Mouse (Mus musculus): ENCODE data around the gene Mfng. TPM values are rescaled to one million over a fixed set of nuclear protein-coding genes. Genes with fewer than 3 reads are reported as not detected.

Mfng gene
- total RNA-seq, 1 experiment, result 7.3 TPM

- H3K9ac ChIP-seq (ENCODE audit: insufficient read depth, low read depth, low read length, poor library complexity, severe bottlenecking), result no peak overlapping the region
- H3K4me3 ChIP-seq (ENCODE audit: insufficient read depth in 1 of 2, low read depth in 1 of 2, low read length in 2 of 2, poor library complexity in 1 of 2, severe bottlenecking in 1 of 2), result no peak overlapping the region
- H3K36me3 ChIP-seq (ENCODE audit: control insufficient read depth, insufficient read depth, low read length, poor library complexity, severe bottlenecking), result no peaks in the 10 kb centered on the region
- H3K4me1 ChIP-seq (ENCODE audit: control insufficient read depth in 2 of 2, insufficient read depth in 2 of 2, low read length in 2 of 2, poor library complexity in 1 of 2), result peaks cover 0 to 41% of the 10 kb centered on the region in 2 experiments; a peak in 3 of 4 replicates
- DNase-seq (ENCODE audit: low read depth, low spot score), result no peak
- H3K9me3 ChIP-seq (ENCODE audit: control insufficient read depth, insufficient read depth, low read depth, low read length), result no peaks in the 10 kb centered on the region
- H3K27ac ChIP-seq (ENCODE audit: insufficient read depth, low read depth, low read length, poor library complexity, severe bottlenecking), result no peak overlapping the region
- TF ChIP-seq CHD2 (IDR thresholded peaks at IDR 0.05; ENCODE audit: low read depth, low read length) (no peak), ZNF384 (IDR thresholded peaks at IDR 0.05; ENCODE audit: low read depth, low read length) (no peak), HCFC1 (IDR thresholded peaks at IDR 0.05; ENCODE audit: borderline replicate concordance, insufficient read depth, low read length) (no peak), MAFK (IDR thresholded peaks at IDR 0.05; ENCODE audit: insufficient read depth, low read depth, low read length) (no peak), ZC3H11A (IDR thresholded peaks at IDR 0.05; ENCODE audit: borderline replicate concordance, low read depth, low read length) (no peak)
- in situ Hi-C loops (cut with MboI; ENCODE audit: low sequenced_read_pairs in 2 of 2, unreplicated experiment in 2 of 2), result no loop called here
These were observed 36.9 kb upstream of the Mfng start for GRCm38 (mm10) chr15:78810146-78810545.

DNA sequence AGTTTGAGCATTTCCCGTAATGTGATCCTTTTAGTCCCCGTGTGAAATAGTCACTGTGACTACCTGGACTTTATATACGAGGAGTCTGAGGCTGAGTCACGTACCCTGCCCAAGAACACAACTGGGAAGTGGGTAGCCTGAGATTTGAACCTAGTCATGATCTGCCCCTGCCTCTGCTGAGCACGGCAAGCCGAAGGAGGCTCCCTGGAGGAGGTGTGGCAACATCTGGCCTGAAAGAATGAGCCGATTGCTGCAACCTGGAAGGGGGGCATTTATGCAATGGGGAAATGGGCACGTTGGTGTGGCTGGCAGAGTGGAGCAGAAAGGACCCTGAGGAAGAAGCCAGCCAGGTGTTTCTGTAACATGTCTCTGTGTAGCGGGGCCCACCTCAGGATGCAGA lies 36.5 kb upstream of the Mfng start:
- no peak overlapping the region for H3K4me3 ChIP-seq (ENCODE audit: insufficient read depth in 1 of 2, low read depth in 1 of 2, low read length in 2 of 2, poor library complexity in 1 of 2, severe bottlenecking in 1 of 2)
- H3K27ac ChIP-seq (ENCODE audit: insufficient read depth, low read depth, low read length, poor library complexity, severe bottlenecking), result no peak overlapping the region
- DNase-seq (ENCODE audit: low read depth, low spot score), result no peak
- H3K36me3 ChIP-seq (ENCODE audit: control insufficient read depth, insufficient read depth, low read length, poor library complexity, severe bottlenecking), result no peaks in the 10 kb centered on the region
- no peaks in the 10 kb centered on the region for H3K9me3 ChIP-seq (ENCODE audit: control insufficient read depth, insufficient read depth, low read depth, low read length)
- in situ Hi-C loops (cut with MboI; ENCODE audit: low sequenced_read_pairs in 2 of 2, unreplicated experiment in 2 of 2), result no loop called here
- peaks cover 0 to 41% of the 10 kb centered on the region in 2 experiments; a peak in 3 of 4 replicates for H3K4me1 ChIP-seq (ENCODE audit: control insufficient read depth in 2 of 2, insufficient read depth in 2 of 2, low read length in 2 of 2, poor library complexity in 1 of 2)
- no peak overlapping the region for H3K9ac ChIP-seq (ENCODE audit: insufficient read depth, low read depth, low read length, poor library complexity, severe bottlenecking)
- TF ChIP-seq ZNF384 (IDR thresholded peaks at IDR 0.05; ENCODE audit: low read depth, low read length) (no peak), MAFK (IDR thresholded peaks at IDR 0.05; ENCODE audit: insufficient read depth, low read depth, low read length) (no peak), HCFC1 (IDR thresholded peaks at IDR 0.05; ENCODE audit: borderline replicate concordance, insufficient read depth, low read length) (no peak), CHD2 (IDR thresholded peaks at IDR 0.05; ENCODE audit: low read depth, low read length) (no peak), ZC3H11A (IDR thresholded peaks at IDR 0.05; ENCODE audit: borderline replicate concordance, low read depth, low read length) (no peak)

DNA sequence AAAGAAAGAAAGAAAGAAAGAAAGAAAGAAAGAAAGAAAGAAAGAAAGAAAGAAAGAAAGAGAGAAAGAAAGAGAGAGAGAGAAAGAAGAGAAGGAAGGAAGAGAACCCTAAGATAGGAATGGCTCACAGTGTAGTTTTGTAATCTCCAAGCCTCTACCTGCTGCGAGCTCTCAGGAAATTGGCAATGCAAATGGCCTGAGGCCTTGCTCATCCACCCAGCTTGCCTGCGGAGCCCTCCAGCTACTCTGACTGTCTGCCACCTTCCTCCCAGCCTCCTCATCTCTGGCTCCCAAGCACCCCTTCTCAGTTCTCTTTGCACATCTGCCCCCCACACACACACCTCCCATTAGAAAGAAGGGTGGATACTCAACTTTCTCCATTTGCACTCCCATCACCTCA lies 35.7 kb upstream of the Mfng start:
- no peak for DNase-seq (ENCODE audit: low read depth, low spot score)
- in situ Hi-C loops (cut with MboI; ENCODE audit: low sequenced_read_pairs in 2 of 2, unreplicated experiment in 2 of 2), result no loop called here
- H3K27ac ChIP-seq (ENCODE audit: insufficient read depth, low read depth, low read length, poor library complexity, severe bottlenecking), result no peak overlapping the region; the same call in 1 of the 2 replicates

DNA sequence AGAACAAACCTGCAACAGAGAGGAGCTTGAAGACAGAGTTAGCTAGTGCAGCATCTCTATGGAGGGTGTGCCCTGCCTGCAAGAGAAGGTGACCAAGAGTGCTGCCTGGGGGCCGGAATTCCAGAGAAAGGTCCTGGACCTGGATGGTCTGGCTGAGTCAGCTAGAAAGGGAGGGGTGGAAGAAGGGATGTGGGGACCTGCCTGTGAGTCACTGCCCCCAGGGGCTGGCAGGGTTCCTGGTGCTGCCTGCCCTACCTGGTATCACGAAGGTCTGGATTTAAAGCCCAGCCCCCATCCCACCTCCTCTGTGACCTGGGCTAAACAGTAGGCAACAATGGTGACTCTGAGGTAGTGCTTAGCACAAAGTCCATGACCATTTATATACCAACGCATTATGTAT lies 33.9 kb upstream of the Mfng start:
- DNase-seq (ENCODE audit: low read depth, low spot score), result no peak
- Histone ChIP-seq H3K4me3 (ENCODE audit: insufficient read depth in 1 of 2, low read depth in 1 of 2, low read length in 2 of 2, poor library complexity in 1 of 2, severe bottlenecking in 1 of 2) (no peak overlapping the region), H3K36me3 (ENCODE audit: control insufficient read depth, insufficient read depth, low read length, poor library complexity, severe bottlenecking) (no peaks in the 10 kb centered on the region), H3K9me3 (ENCODE audit: control insufficient read depth, insufficient read depth, low read depth, low read length) (no peaks in the 10 kb centered on the region), H3K27ac (ENCODE audit: insufficient read depth, low read depth, low read length, poor library complexity, severe bottlenecking) (no peak overlapping the region), H3K9ac (ENCODE audit: insufficient read depth, low read depth, low read length, poor library complexity, severe bottlenecking) (no peak overlapping the region), H3K4me1 (ENCODE audit: control insufficient read depth in 2 of 2, insufficient read depth in 2 of 2, low read length in 2 of 2, poor library complexity in 1 of 2) (peaks cover 3 to 51% of the 10 kb centered on the region in 2 experiments; a peak in 3 of 4 replicates)
- no peak for TF ChIP-seq HCFC1 (IDR thresholded peaks at IDR 0.05; ENCODE audit: borderline replicate concordance, insufficient read depth, low read length)
- no peak for TF ChIP-seq CHD2 (IDR thresholded peaks at IDR 0.05; ENCODE audit: low read depth, low read length)
- TF ChIP-seq ZC3H11A (IDR thresholded peaks at IDR 0.05; ENCODE audit: borderline replicate concordance, low read depth, low read length), result no peak
- no peak for TF ChIP-seq ZNF384 (IDR thresholded peaks at IDR 0.05; ENCODE audit: low read depth, low read length)
- TF ChIP-seq MAFK (IDR thresholded peaks at IDR 0.05; ENCODE audit: insufficient read depth, low read depth, low read length), result peak; percentile 45; the same call in 1 of the 2 replicates
- in situ Hi-C loops (cut with MboI; ENCODE audit: low sequenced_read_pairs in 2 of 2, unreplicated experiment in 2 of 2), result no loop called here

More for the DNA sequence above, 35.7 kb upstream of the Mfng start:
- TF ChIP-seq ZC3H11A (IDR thresholded peaks at IDR 0.05; ENCODE audit: borderline replicate concordance, low read depth, low read length) (no peak), ZNF384 (IDR thresholded peaks at IDR 0.05; ENCODE audit: low read depth, low read length) (no peak)
- H3K9me3 ChIP-seq (ENCODE audit: control insufficient read depth, insufficient read depth, low read depth, low read length), result no peaks in the 10 kb centered on the region
- H3K9ac ChIP-seq (ENCODE audit: insufficient read depth, low read depth, low read length, poor library complexity, severe bottlenecking), result no peak overlapping the region
- H3K4me3 ChIP-seq (ENCODE audit: insufficient read depth in 1 of 2, low read depth in 1 of 2, low read length in 2 of 2, poor library complexity in 1 of 2, severe bottlenecking in 1 of 2), result no peak overlapping the region
- H3K4me1 ChIP-seq (ENCODE audit: control insufficient read depth in 2 of 2, insufficient read depth in 2 of 2, low read length in 2 of 2, poor library complexity in 1 of 2), result peaks cover 0 to 44% of the 10 kb centered on the region in 2 experiments; a peak in 3 of 4 replicates
- no peaks in the 10 kb centered on the region for H3K36me3 ChIP-seq (ENCODE audit: control insufficient read depth, insufficient read depth, low read length, poor library complexity, severe bottlenecking)

DNA sequence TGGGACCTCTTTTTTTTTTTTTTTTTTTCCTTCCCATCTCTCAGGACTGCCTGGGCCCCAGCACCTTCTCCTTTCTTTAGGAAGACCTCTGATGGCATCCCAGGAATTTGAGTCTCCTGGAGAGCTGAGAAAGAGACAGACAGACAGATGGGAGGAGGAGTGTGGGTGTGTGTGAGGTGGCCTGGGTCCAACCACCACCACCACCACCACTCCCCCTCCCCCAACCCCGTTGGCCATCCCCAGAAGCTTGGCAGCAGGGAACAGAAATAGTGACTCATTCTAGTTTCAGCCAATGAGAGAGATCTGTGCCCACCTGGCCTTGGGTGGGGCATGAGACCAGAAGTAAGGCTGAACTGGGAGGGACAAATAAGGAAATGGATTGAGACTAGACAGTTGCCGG lies 33.3 kb upstream of the Mfng start:
- Histone ChIP-seq H3K36me3 (ENCODE audit: control insufficient read depth, insufficient read depth, low read length, poor library complexity, severe bottlenecking) (no peaks in the 10 kb centered on the region), H3K27ac (ENCODE audit: insufficient read depth, low read depth, low read length, poor library complexity, severe bottlenecking) (no peak overlapping the region), H3K4me3 (ENCODE audit: insufficient read depth in 1 of 2, low read depth in 1 of 2, low read length in 2 of 2, poor library complexity in 1 of 2, severe bottlenecking in 1 of 2) (no peak overlapping the region), H3K9ac (ENCODE audit: insufficient read depth, low read depth, low read length, poor library complexity, severe bottlenecking) (no peak overlapping the region), H3K4me1 (ENCODE audit: control insufficient read depth in 2 of 2, insufficient read depth in 2 of 2, low read length in 2 of 2, poor library complexity in 1 of 2) (peaks cover 3 to 51% of the 10 kb centered on the region in 2 experiments; a peak in 3 of 4 replicates), H3K9me3 (ENCODE audit: control insufficient read depth, insufficient read depth, low read depth, low read length) (no peaks in the 10 kb centered on the region)
- in situ Hi-C loops (cut with MboI; ENCODE audit: low sequenced_read_pairs in 2 of 2, unreplicated experiment in 2 of 2), result no loop called here
- DNase-seq (ENCODE audit: low read depth, low spot score), result no peak
- peak; percentile 85 for TF ChIP-seq ZNF384 (IDR thresholded peaks at IDR 0.05; ENCODE audit: low read depth, low read length)
- TF ChIP-seq HCFC1 (IDR thresholded peaks at IDR 0.05; ENCODE audit: borderline replicate concordance, insufficient read depth, low read length), result no peak
- no peak for TF ChIP-seq ZC3H11A (IDR thresholded peaks at IDR 0.05; ENCODE audit: borderline replicate concordance, low read depth, low read length)

Measured in ES-E14 (cell line).